Mouse (Mus musculus) CH12.LX (cell line): ENCODE results near the gene Lpar3. TPM values are rescaled to one million over a fixed set of nuclear protein-coding genes. Genes with fewer than 3 reads are reported as not detected.

Source experiments
- DNase-seq: peaks from one replicate; pipeline ENCODE4 v3.0.0-alpha.2; 2013; ENCODE audit errors: extremely low read depth
- H3K27ac ChIP-seq: 2 replicates; pipeline ENCODE4 v1.5.1; 2012; ENCODE audit warnings: low read depth, mild to moderate bottlenecking, control low read depth, moderate library complexity; ENCODE audit not compliant: insufficient read depth
- H3K27me3 ChIP-seq: replicated peaks from 2 replicates; pipeline ENCODE3; 2012; ENCODE audit warnings: inconsistent platforms
- H3K36me3 ChIP-seq, 2 experiments: replicated peaks in 1 of 2; 2 replicates each; pipeline versions ENCODE3 to v1.6.1; 2012; ENCODE audit warnings: inconsistent platforms in 1 of 2, low read length in 1 of 2, mild to moderate bottlenecking in 1 of 2, mixed read lengths in 1 of 2, moderate library complexity in 1 of 2; ENCODE audit not compliant: control insufficient read depth in 1 of 2, insufficient read depth in 1 of 2
- H3K4me1 ChIP-seq, 2 experiments: 2 replicates each; pipeline ENCODE4 v1.6.1; 2012; ENCODE audit warnings: inconsistent platforms in 1 of 2, moderate library complexity in 1 of 2; ENCODE audit not compliant: insufficient read depth in 2 of 2, control insufficient read depth in 1 of 2
- H3K4me2 ChIP-seq: 2 replicates; pipeline ENCODE4 v1.6.1; 2012; ENCODE audit warnings: low read depth, mild to moderate bottlenecking, control low read depth; ENCODE audit not compliant: poor library complexity, insufficient read depth, severe bottlenecking
- H3K4me3 ChIP-seq, 3 experiments: fragments of 150-350 bp in 1 of 3; sonication (generic) in 1 of 3; replicated peaks in 1 of 3; 2 replicates each; pipeline versions ENCODE3 to v1.5.1; 2011 to 2012; ENCODE audit warnings: low read depth in 2 of 3, low read length in 2 of 3, mild to moderate bottlenecking in 2 of 3, moderate library complexity in 2 of 3, control low read depth in 1 of 3, improper control_type of control experiment in 1 of 3, inconsistent platforms in 1 of 3, mixed read lengths in 1 of 3; ENCODE audit not compliant: poor library complexity in 1 of 3
- H3K79me2 ChIP-seq: replicated peaks from 2 replicates; pipeline ENCODE4 v1.6.1; 2012; ENCODE audit warnings: mild to moderate bottlenecking, moderate library complexity; ENCODE audit not compliant: control insufficient read depth, poor library complexity, insufficient read depth, severe bottlenecking; ENCODE audit errors: extremely low read depth
- H3K9ac ChIP-seq: 2 replicates; pipeline ENCODE4 v1.6.1; 2012; ENCODE audit warnings: low read depth, mild to moderate bottlenecking, control low read depth, moderate library complexity; ENCODE audit not compliant: insufficient read depth
- H3K9me3 ChIP-seq: replicated peaks from 2 replicates; pipeline ENCODE3; 2012; ENCODE audit warnings: low read length, inconsistent platforms, mixed read lengths
- BHLHE40 ChIP-seq: IDR thresholded peaks from 2 replicates; pipeline ENCODE4 v1.6.1; 2011; ENCODE audit warnings: mild to moderate bottlenecking, low read depth, low read length, improper control_type of control experiment
- CHD1 ChIP-seq: IDR thresholded peaks from 2 replicates; pipeline ENCODE4 v1.6.1; 2012; ENCODE audit warnings: low read depth, low read length, improper control_type of control experiment, inconsistent platforms
- CHD2 ChIP-seq: IDR thresholded peaks from 2 replicates; pipeline ENCODE4 v1.6.1; 2011; ENCODE audit warnings: low read length, improper control_type of control experiment
- CTCF ChIP-seq, 2 experiments: IDR thresholded peaks in 1 of 2; conservative IDR thresholded peaks in 1 of 2; 2 replicates each; pipeline ENCODE4 v1.5.1; 2011 to 2012; ENCODE audit warnings: low read depth in 2 of 2, low read length in 2 of 2, improper control_type of control experiment in 1 of 2, inconsistent platforms in 1 of 2, mild to moderate bottlenecking in 1 of 2, moderate library complexity in 1 of 2
- E2F4 ChIP-seq: IDR thresholded peaks from 2 replicates; pipeline ENCODE4 v1.6.1; 2011; ENCODE audit warnings: low read depth, low read length, improper control_type of control experiment; ENCODE audit not compliant: insufficient replicate concordance
- ELF1 ChIP-seq: IDR thresholded peaks from 2 replicates; pipeline ENCODE4 v1.6.1; 2014; ENCODE audit warnings: low read depth, mild to moderate bottlenecking, inconsistent platforms, low read length, improper control_type of control experiment
- EP300 ChIP-seq: IDR thresholded peaks from 2 replicates; pipeline ENCODE4 v1.6.1; 2011; ENCODE audit warnings: low read length, improper control_type of control experiment
- ETS1 ChIP-seq: conservative IDR thresholded peaks from 2 replicates; pipeline ENCODE4 v1.6.1; 2012; ENCODE audit warnings: low read depth, mild to moderate bottlenecking, inconsistent platforms, low read length, improper control_type of control experiment, moderate library complexity
- GABPA ChIP-seq: IDR thresholded peaks from 2 replicates; pipeline ENCODE4 v1.6.1; 2012; ENCODE audit warnings: low read depth, low read length, improper control_type of control experiment, inconsistent platforms; ENCODE audit not compliant: insufficient replicate concordance
- HCFC1 ChIP-seq: IDR thresholded peaks from 2 replicates; pipeline ENCODE4 v1.6.1; 2012; ENCODE audit warnings: low read depth, mild to moderate bottlenecking, inconsistent platforms, low read length, improper control_type of control experiment
- IRF4 ChIP-seq: IDR thresholded peaks from 2 replicates; pipeline ENCODE4 v1.6.1; 2014; ENCODE audit warnings: low read depth, mild to moderate bottlenecking, inconsistent platforms, low read length, improper control_type of control experiment
- JUN ChIP-seq: IDR thresholded peaks from 2 replicates; pipeline ENCODE4 v1.6.1; 2011; ENCODE audit warnings: low read depth, mild to moderate bottlenecking, low read length, improper control_type of control experiment, moderate library complexity; ENCODE audit not compliant: insufficient read depth
- JUND ChIP-seq: conservative IDR thresholded peaks from 2 replicates; pipeline ENCODE4 v1.6.1; 2011; ENCODE audit warnings: low read depth, low read length, improper control_type of control experiment
- MAFK ChIP-seq: IDR thresholded peaks from 2 replicates; pipeline ENCODE4 v1.6.1; 2011; ENCODE audit warnings: low read length, improper control_type of control experiment; ENCODE audit not compliant: insufficient replicate concordance
- MAX ChIP-seq: IDR thresholded peaks from 2 replicates; pipeline ENCODE4 v1.6.1; 2011; ENCODE audit warnings: low read length, improper control_type of control experiment
- MEF2A ChIP-seq: IDR thresholded peaks from 2 replicates; pipeline ENCODE4 v1.6.1; 2014; ENCODE audit warnings: low read depth, mild to moderate bottlenecking, inconsistent platforms, low read length, improper control_type of control experiment, borderline replicate concordance
- MXI1 ChIP-seq: IDR thresholded peaks from 2 replicates; pipeline ENCODE4 v1.6.1; 2011; ENCODE audit warnings: mild to moderate bottlenecking, low read depth, low read length, improper control_type of control experiment
- MYC ChIP-seq: IDR thresholded peaks from 2 replicates; pipeline ENCODE4 v1.6.1; 2011; ENCODE audit warnings: low read depth, mild to moderate bottlenecking, improper control_type of control experiment, low read length
- NELFE ChIP-seq: IDR thresholded peaks from 2 replicates; pipeline ENCODE4 v1.6.1; 2011; ENCODE audit warnings: low read depth, low read length, improper control_type of control experiment
- NRF1 ChIP-seq: IDR thresholded peaks from 2 replicates; pipeline ENCODE4 v1.6.1; 2014; ENCODE audit warnings: low read depth, mild to moderate bottlenecking, inconsistent platforms, low read length, improper control_type of control experiment, moderate library complexity
- PAX5 ChIP-seq: IDR thresholded peaks from 2 replicates; pipeline ENCODE4 v1.6.1; 2012; ENCODE audit warnings: low read length, inconsistent platforms, mixed read lengths
- POLR2A ChIP-seq: IDR thresholded peaks from 2 replicates; pipeline ENCODE4 v1.6.1; 2011; ENCODE audit warnings: low read depth, mild to moderate bottlenecking, improper control_type of control experiment, low read length
- POLR2AphosphoS2 ChIP-seq: IDR thresholded peaks from 2 replicates; pipeline ENCODE4 v1.6.1; 2011; ENCODE audit warnings: low read depth, low read length, improper control_type of control experiment
- RAD21 ChIP-seq: IDR thresholded peaks from 2 replicates; pipeline ENCODE4 v1.6.1; 2011; ENCODE audit warnings: low read depth, mild to moderate bottlenecking, low read length, improper control_type of control experiment, moderate library complexity
- RCOR1 ChIP-seq: conservative IDR thresholded peaks from 2 replicates; pipeline ENCODE4 v1.6.1; 2012; ENCODE audit warnings: low read depth, mild to moderate bottlenecking, inconsistent platforms, low read length, improper control_type of control experiment
- SIN3A ChIP-seq: IDR thresholded peaks from 2 replicates; pipeline ENCODE4 v1.6.1; 2012; ENCODE audit warnings: low read length, improper control_type of control experiment, inconsistent platforms
- SMC3 ChIP-seq: IDR thresholded peaks from 2 replicates; pipeline ENCODE4 v1.6.1; 2011; ENCODE audit warnings: low read depth, low read length, improper control_type of control experiment
- TBP ChIP-seq: conservative IDR thresholded peaks from 2 replicates; pipeline ENCODE4 v1.6.1; 2011; ENCODE audit warnings: low read depth, low read length, improper control_type of control experiment
- TCF12 ChIP-seq: IDR thresholded peaks from 2 replicates; pipeline ENCODE4 v1.6.1; 2014; ENCODE audit warnings: low read depth, mild to moderate bottlenecking, inconsistent platforms, low read length, improper control_type of control experiment
- UBTF ChIP-seq: IDR thresholded peaks from 2 replicates; pipeline ENCODE4 v1.6.1; 2012; ENCODE audit warnings: low read depth, mild to moderate bottlenecking, inconsistent platforms, low read length, improper control_type of control experiment, moderate library complexity
- USF1 ChIP-seq: IDR thresholded peaks from 2 replicates; pipeline ENCODE4 v1.6.1; 2014; ENCODE audit warnings: low read depth, mild to moderate bottlenecking, inconsistent platforms, low read length, improper control_type of control experiment
- ZC3H11A ChIP-seq: IDR thresholded peaks from 2 replicates; pipeline ENCODE4 v1.6.1; 2012; ENCODE audit warnings: low read depth, mild to moderate bottlenecking, inconsistent platforms, low read length, improper control_type of control experiment
- ZKSCAN1 ChIP-seq: IDR thresholded peaks from 2 replicates; pipeline ENCODE4 v1.6.1; 2012; ENCODE audit warnings: low read depth, inconsistent platforms, low read length, improper control_type of control experiment, borderline replicate concordance
- ZMIZ1 ChIP-seq: IDR thresholded peaks from 2 replicates; pipeline ENCODE4 v1.6.1; 2012; ENCODE audit warnings: low read depth, mild to moderate bottlenecking, inconsistent platforms, low read length, improper control_type of control experiment
- ZNF384 ChIP-seq: IDR thresholded peaks from 2 replicates; pipeline ENCODE4 v1.6.1; 2012; ENCODE audit warnings: low read depth, low read length, improper control_type of control experiment, inconsistent platforms
- dilution Hi-C: fragments of 300-500 bp; cut with MboI; formaldehyde crosslinking; loops from 2 replicates; pipeline ENCODE4 v1.14.3; 2020; ENCODE audit warnings: low sequenced_read_pairs; ENCODE audit not compliant: extremely low pct_unique_long_range_greater_than_20kb, extremely low pct_ligation_motif_present
- in situ Hi-C: fragments of 300-500 bp; cut with MboI; formaldehyde crosslinking; loops from 3 replicates; pipeline ENCODE4 v1.14.3; 2019; ENCODE audit warnings: low sequenced_read_pairs, low pct_ligation_motif_present, low pct_unique_long_range_greater_than_20kb, mixed read lengths
- polyA plus RNA-seq: library from polyadenylated mRNA; unstranded; fragments of >175 nt; gene quantifications from 2 replicates; pipeline ENCODE4 v1.2.1, GENCODE M21; 2012; ENCODE audit warnings: low read depth; ENCODE audit not compliant: insufficient read length
- total RNA-seq, 2 experiments: library from RNA; depleted of rRNA; stranded (reverse); fragments of 300-350 nt in 1 of 2; fragments of >200 nt in 1 of 2; gene quantifications; 2 replicates each; pipeline ENCODE4 v1.2.3; 2012 to 2014

Gene Lpar3
- total and polyA plus RNA-seq, 3 experiments = not detected

GRCm38 (mm10) chr3:146255123-146255522 lies 34.4 kb downstream of the Lpar3 start:
- no peaks in the 10 kb centered on the region for H3K79me2 ChIP-seq
- in situ Hi-C loops = no loop called here

GRCm38 (mm10) chr3:146257483-146258122 lies 36.8 kb downstream of the Lpar3 start:
- DNase-seq = peak; percentile 100
- Histone ChIP-seq H3K9me3 (no peaks in the 10 kb centered on the region), H3K4me2 (peak overlapping the region; percentile 74), H3K36me3 (no peaks in the 10 kb centered on the region), H3K9ac (no peak overlapping the region), H3K27ac (no peak overlapping the region), H3K4me1 (peaks cover 11 to 33% of the 10 kb centered on the region in 2 experiments), H3K4me3 (no peak overlapping the region), H3K27me3 (peaks cover 38% of the 10 kb centered on the region), H3K79me2 (no peaks in the 10 kb centered on the region)
- dilution Hi-C loops = no loop called here
- in situ Hi-C loops = no loop called here
- TF ChIP-seq CHD2 (no peak), BHLHE40 (peak; percentile 79), EP300 (peak; percentile 80), RCOR1 (no peak), POLR2A (no peak), ZMIZ1 (no peak), ZNF384 (peak; percentile 95), ZKSCAN1 (no peak), NELFE (no peak), TBP (no peak), GABPA (no peak), E2F4 (no peak), UBTF (no peak), RAD21 (no peak), HCFC1 (no peak), SIN3A (no peak), NRF1 (no peak), CHD1 (no peak), IRF4 (peak; percentile 55; the same call in 1 of the 2 replicates), MYC (no peak), MEF2A (no peak), TCF12 (peak; percentile 80; the same call in 1 of the 2 replicates), USF1 (no peak), ELF1 (peak; percentile 58; the same call in 1 of the 2 replicates), MXI1 (no peak; the same call in 1 of the 2 replicates), CTCF (conservative IDR thresholded peaks at IDR 0.05 in 1 of 2, IDR thresholded peaks at IDR 0.05 in 1 of 2; ENCODE audit: low read depth in 2 of 2, low read length in 2 of 2) (no peak)

More at GRCm38 (mm10) chr3:146255123-146255522, 34.4 kb downstream of the Lpar3 start:
- H3K4me1 ChIP-seq = peaks cover 11 to 29% of the 10 kb centered on the region in 2 experiments
- DNase-seq = no peak
- H3K9me3 ChIP-seq = no peaks in the 10 kb centered on the region
- H3K9ac ChIP-seq = no peak overlapping the region
- dilution Hi-C loops = no loop called here
- H3K27ac ChIP-seq = no peak overlapping the region
- no peak overlapping the region for H3K4me3 ChIP-seq
- H3K27me3 ChIP-seq = peaks cover 32% of the 10 kb centered on the region
- H3K4me2 ChIP-seq = no peak overlapping the region
- no peaks in the 10 kb centered on the region for H3K36me3 ChIP-seq
- TF ChIP-seq PAX5 = no peak
- no peak for TF ChIP-seq MAX
- no peak for TF ChIP-seq ZNF384
- no peak for TF ChIP-seq ETS1
- no peak for TF ChIP-seq MAFK
- TF ChIP-seq NRF1 = no peak
- no peak for TF ChIP-seq CHD2
- TF ChIP-seq HCFC1 = no peak
- TF ChIP-seq JUND = no peak
- TF ChIP-seq POLR2A = no peak
- TF ChIP-seq JUN = no peak
- no peak for TF ChIP-seq TCF12
- no peak for TF ChIP-seq MYC
- TF ChIP-seq TBP = no peak
- no peak for TF ChIP-seq SMC3
- no peak for TF ChIP-seq ZC3H11A
- no peak for TF ChIP-seq POLR2AphosphoS2
- TF ChIP-seq MXI1 = no peak
- no peak for TF ChIP-seq USF1
